Mouse (Mus musculus) heart, embryonic 10.5 days (tissue): ENCODE measurements at regions not wholly inside any gene's neighbourhood (a gene's known extent, or its start where the extent isn't known, plus 50 kb on each side); places are given as distances from the start of the nearest gene placed in this dataset.

Experiments used
- DNase-seq: peaks from one replicate; pipeline ENCODE4 v3.0.0-alpha.2; 2017; ENCODE audit warnings: low spot score
- H3K27ac ChIP-seq: fragments of 300-500 bp; sonication (generic); 2 replicates; pipeline ENCODE4 v1.5.1; 2016; ENCODE audit warnings: mild to moderate bottlenecking
- H3K27me3 ChIP-seq: fragments of 300-500 bp; sonication (generic); 2 replicates; pipeline ENCODE4 v1.6.1; 2016; ENCODE audit warnings: mild to moderate bottlenecking; ENCODE audit not compliant: poor library complexity, insufficient read depth, severe bottlenecking
- H3K36me3 ChIP-seq: fragments of 300-500 bp; sonication (generic); 2 replicates; pipeline ENCODE4 v1.6.1; 2016; ENCODE audit warnings: mild to moderate bottlenecking, moderate library complexity
- H3K4me1 ChIP-seq: fragments of 300-500 bp; sonication (generic); 2 replicates; pipeline ENCODE4 v1.6.1; 2016; ENCODE audit warnings: mild to moderate bottlenecking
- H3K4me3 ChIP-seq: fragments of 300-500 bp; sonication (generic); 2 replicates; pipeline ENCODE4 v1.5.1; 2016; ENCODE audit warnings: mild to moderate bottlenecking, moderate library complexity
- H3K9me3 ChIP-seq: fragments of 300-500 bp; sonication (generic); 2 replicates; pipeline ENCODE4 v1.6.1; 2016; ENCODE audit warnings: mild to moderate bottlenecking, moderate library complexity
- WGBS: fragments of 180-500 bp; shearing (Covaris S2); methylation state at CpG from one replicate; pipeline ENCODE4 v1.1.7; 2016; 5-methylcytosine and 5-hydroxymethylcytosine counted together

DNA sequence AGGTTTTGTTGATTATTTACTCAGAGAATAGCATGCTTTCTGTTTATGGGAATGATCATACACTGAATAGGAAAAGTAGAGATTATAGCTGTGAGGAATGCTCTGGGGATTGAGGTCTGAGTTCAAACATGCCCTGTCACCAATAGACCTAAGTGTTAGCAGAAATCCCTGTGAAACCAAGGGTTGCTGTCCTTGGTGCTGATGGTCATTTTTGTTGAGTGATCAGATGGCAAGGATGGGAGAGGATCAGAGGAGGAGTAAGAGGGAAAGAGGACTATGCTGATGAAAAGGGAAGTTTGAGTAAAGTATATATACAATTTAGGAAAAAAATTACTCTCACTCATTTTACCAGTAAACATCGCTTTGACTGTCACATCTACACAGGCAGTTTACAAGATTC lies 191.5 kb upstream of the Sel1l start:
- Histone ChIP-seq H3K27me3 (no peaks in the 10 kb centered on the region), H3K4me1 (no peaks in the 10 kb centered on the region), H3K36me3 (no peaks in the 10 kb centered on the region), H3K9me3 (no peaks in the 10 kb centered on the region), H3K4me3 (no peak overlapping the region), H3K27ac (no peak overlapping the region)
- 53% methylated on average over 1 of the region's 1 CpGs for WGBS
- no peak for DNase-seq

DNA sequence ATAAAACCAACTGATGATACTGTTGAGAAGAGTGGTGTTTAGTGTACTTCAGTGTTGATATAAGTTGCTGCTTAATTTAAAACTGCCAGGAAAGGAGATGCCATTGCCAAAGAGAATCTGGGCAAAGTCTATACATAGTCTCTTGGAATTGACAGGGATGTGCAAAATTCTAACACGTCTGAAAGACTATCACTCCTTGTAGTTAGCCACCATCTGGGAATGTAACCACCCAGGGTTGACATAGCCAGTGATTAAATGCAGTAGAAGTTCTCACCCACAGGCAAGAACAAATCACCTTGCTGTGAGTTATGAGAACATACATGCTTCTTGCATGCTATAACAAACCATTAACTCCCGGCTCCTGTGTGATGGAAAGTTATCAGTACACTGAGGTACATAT lies 180.2 kb upstream of the Sel1l start:
- Histone ChIP-seq H3K4me3 (no peak overlapping the region), H3K36me3 (no peaks in the 10 kb centered on the region), H3K27me3 (no peaks in the 10 kb centered on the region), H3K9me3 (no peaks in the 10 kb centered on the region), H3K27ac (no peak overlapping the region), H3K4me1 (no peaks in the 10 kb centered on the region)
- WGBS = 69% methylated on average over 2 of the region's 2 CpGs
- no peak for DNase-seq

DNA sequence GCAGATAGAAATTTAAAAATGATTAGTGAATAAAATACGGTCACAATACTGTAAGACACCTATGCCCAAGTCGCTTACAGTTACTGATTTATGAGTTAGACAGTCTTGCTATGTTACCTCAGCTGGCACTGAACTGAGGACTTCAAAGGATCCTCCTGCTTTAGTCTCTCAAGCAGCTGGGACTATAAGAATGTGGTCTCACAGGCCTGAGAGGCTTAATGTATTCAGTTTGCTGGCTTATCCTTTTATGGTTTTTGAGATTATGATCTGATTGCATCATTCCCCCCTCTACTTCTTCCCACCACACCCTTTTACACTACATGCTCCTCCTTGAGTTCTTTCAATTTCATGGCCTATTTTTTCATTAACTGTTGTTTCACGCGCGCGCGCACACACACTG lies 179.4 kb upstream of the Sel1l start:
- no peaks in the 10 kb centered on the region for H3K9me3 ChIP-seq
- WGBS = 95% methylated on average over 7 of the region's 7 CpGs
- H3K27ac ChIP-seq = no peak overlapping the region
- no peaks in the 10 kb centered on the region for H3K27me3 ChIP-seq
- H3K36me3 ChIP-seq = no peaks in the 10 kb centered on the region
- H3K4me3 ChIP-seq = no peak overlapping the region
- H3K4me1 ChIP-seq = no peaks in the 10 kb centered on the region
- no peak for DNase-seq

DNA sequence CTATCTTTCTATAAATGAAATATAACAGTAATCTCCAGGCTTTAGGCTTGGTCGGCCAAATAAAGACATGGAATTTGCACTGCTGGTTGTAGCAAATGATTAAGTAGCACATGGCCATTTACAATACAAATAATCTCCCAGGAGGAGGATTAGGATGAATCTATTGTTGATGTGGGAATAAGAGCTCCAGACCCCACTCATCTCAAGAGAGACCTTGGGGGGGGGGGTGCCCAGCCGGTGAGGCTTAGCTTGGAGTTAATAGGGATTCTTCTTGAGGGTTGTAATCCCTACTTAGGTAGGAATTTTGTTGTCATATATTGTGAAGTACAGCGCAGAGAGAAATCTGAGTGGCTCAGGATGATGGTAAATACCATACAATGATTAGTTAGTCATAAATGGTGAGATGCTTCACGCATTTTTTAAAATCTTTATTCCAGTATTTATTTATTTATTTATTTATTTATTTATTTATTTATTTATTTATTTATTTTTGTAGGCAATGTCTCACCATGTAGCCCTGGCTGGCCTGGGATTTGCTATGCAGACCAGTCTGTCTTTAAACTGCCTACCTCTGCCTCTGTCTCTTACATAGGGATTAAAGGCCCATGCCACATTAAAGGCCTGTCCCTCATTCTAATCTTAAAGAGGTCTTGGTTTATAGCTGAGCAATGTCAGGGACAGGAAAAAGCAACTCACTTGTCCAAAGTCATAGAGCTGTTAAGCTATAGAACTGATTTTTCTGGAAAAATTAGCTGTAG lies 175.7 kb upstream of the Sel1l start:
- Histone ChIP-seq H3K4me3 (no peak overlapping the region), H3K27me3 (no peaks in the 10 kb centered on the region), H3K27ac (no peak overlapping the region), H3K4me1 (no peaks in the 10 kb centered on the region), H3K9me3 (no peaks in the 10 kb centered on the region), H3K36me3 (no peaks in the 10 kb centered on the region)
- DNase-seq = no peak
- WGBS = 85% methylated on average over 4 of the region's 4 CpGs

DNA sequence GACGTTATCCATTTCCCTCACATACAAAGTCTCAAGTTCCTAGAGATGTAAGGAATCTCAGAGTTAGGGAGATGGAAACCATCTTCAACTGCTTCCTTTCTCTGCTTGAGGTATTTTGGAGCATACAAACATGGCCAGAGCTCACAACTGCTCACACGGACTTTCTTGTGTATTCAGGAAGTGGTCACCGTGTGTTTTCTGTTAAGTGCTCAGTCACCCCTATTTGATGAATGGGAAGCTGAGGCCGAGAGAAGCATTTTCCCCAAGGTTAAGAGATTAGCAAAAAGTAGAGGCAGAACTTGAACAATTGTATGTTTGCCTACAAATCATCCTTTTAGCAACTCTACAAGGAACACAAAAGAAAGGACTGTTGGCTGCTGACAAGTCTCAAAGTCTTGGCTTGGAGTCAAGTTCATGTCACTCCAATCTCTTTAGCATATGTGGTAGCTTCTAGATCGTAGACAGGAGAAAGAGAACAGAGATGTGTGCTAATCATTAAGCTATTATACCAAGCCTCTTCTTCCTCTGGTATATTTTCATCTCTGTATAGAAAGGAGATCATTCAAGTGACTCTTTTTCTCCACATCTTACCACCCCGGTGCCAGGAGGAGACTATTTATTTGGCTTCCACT lies 170.8 kb upstream of the Sel1l start:
- WGBS = 61% methylated on average over 6 of the region's 6 CpGs
- no peaks in the 10 kb centered on the region for H3K4me1 ChIP-seq
- no peak overlapping the region for H3K4me3 ChIP-seq
- no peaks in the 10 kb centered on the region for H3K9me3 ChIP-seq
- H3K27me3 ChIP-seq = no peaks in the 10 kb centered on the region
- DNase-seq = no peak
- H3K36me3 ChIP-seq = no peaks in the 10 kb centered on the region
- no peak overlapping the region for H3K27ac ChIP-seq

DNA sequence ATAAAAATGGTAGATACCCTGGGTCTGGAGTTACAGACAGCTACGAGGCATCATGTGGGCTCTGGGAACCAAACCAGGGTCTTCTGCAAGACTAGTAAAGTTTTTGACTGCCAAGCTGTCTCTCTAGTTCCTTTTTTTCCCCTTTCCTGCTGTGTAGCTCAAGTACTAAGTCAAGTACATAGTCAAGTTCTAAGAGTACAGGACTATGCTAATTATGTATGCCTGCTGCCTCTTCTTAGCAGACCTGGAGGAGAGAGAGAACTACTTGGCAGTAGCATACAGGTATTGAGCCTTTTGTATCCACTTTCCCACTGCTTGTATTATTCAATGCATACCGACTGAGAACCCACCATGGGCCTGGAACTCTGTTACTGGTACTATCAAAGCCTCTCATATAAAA lies 166.4 kb upstream of the Sel1l start:
- H3K9me3 ChIP-seq = no peaks in the 10 kb centered on the region
- H3K4me3 ChIP-seq = no peak overlapping the region
- H3K36me3 ChIP-seq = no peaks in the 10 kb centered on the region
- no peak for DNase-seq
- 75% methylated on average over 2 of the region's 2 CpGs for WGBS
- H3K4me1 ChIP-seq = no peaks in the 10 kb centered on the region
- no peak overlapping the region for H3K27ac ChIP-seq
- H3K27me3 ChIP-seq = no peaks in the 10 kb centered on the region

DNA sequence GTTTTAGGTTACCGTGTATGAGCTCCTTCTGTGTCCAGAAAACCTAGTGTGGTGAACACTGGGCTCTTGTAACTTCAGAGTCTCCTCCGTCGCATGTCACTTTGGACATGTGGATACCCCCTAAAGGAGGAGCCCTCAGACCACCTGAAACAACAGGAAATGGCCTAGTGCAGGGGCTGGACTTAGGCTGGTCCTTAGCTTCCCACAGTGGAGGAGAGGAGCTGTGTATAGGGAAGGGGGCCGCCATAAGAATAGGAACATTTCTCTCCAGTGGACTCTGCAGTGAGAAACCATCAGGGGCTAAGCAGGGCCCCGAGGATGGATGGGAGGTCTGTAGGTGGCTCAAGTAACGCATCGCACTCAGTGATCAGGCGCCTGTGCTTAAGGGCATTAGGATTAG lies 165.0 kb upstream of the Sel1l start:
- Histone ChIP-seq H3K36me3 (no peaks in the 10 kb centered on the region), H3K27ac (no peak overlapping the region), H3K4me1 (no peaks in the 10 kb centered on the region), H3K9me3 (no peaks in the 10 kb centered on the region), H3K27me3 (no peaks in the 10 kb centered on the region), H3K4me3 (no peak overlapping the region)
- no peak for DNase-seq
- 69% methylated on average over 8 of the region's 8 CpGs for WGBS

DNA sequence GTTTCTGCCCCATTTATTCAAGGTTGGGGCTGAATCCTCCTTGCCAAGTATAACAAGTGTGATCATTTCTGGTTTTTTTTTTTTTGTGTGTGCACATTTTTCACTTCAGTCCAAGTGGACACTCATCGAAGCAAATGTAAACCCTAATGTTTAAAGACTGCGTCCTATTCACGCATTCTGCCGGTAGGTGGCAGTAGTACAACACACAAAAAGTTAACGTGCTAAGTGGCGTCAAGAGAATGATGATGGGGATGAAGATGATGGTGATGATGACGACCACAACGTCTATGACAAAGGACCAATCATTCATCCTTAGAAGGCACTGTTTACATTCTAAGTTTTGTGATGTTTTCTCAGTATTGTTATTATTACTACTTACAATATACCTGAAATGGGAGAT lies 164.3 kb upstream of the Sel1l start:
- 15% methylated on average over 8 of the region's 8 CpGs for WGBS
- DNase-seq = no peak

DNA sequence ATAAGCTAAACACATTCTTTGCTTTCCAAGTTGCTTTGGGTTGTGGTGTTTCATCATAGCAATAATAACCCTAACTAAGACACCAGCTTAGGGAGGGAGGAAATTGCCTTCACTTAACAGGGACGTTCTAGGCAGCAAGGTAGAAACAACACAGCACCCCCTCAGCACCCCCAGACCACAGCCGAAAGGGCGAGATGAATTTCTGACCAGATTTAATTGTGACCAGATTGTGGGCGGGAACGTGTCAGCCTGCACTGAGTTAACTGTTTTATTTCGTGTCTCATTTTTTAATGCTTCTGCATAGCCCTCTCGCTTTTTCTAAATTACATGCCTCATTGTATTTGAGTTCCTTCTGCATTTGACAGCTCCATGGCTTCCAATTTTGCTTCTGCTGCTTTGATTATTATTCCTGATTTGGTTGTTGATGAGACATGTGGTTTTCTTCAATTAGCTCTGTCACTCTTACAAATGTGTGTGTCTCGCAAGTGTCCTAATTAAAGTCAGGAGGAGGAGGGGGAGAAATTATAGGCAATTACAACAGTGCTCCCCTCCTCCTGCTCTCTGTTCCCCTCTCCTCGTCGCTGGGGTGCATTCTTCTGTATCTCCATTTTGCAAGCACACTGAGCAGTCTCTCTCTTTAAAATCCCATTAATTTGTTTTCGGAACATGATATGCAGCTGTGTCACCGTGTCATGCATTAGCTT lies 155.6 kb upstream of the Sel1l start:
- Histone ChIP-seq H3K27me3 (no peaks in the 10 kb centered on the region), H3K27ac (no peak overlapping the region), H3K36me3 (no peaks in the 10 kb centered on the region), H3K4me3 (no peak overlapping the region), H3K4me1 (no peaks in the 10 kb centered on the region), H3K9me3 (no peaks in the 10 kb centered on the region)
- WGBS = 74% methylated on average over 12 of the region's 12 CpGs
- DNase-seq = no peak

More for the DNA sequence above, 164.3 kb upstream of the Sel1l start:
- no peak overlapping the region for H3K27ac ChIP-seq
- H3K27me3 ChIP-seq = no peaks in the 10 kb centered on the region
- H3K9me3 ChIP-seq = no peaks in the 10 kb centered on the region
- H3K36me3 ChIP-seq = no peaks in the 10 kb centered on the region
- no peaks in the 10 kb centered on the region for H3K4me1 ChIP-seq
- H3K4me3 ChIP-seq = no peak overlapping the region

DNA sequence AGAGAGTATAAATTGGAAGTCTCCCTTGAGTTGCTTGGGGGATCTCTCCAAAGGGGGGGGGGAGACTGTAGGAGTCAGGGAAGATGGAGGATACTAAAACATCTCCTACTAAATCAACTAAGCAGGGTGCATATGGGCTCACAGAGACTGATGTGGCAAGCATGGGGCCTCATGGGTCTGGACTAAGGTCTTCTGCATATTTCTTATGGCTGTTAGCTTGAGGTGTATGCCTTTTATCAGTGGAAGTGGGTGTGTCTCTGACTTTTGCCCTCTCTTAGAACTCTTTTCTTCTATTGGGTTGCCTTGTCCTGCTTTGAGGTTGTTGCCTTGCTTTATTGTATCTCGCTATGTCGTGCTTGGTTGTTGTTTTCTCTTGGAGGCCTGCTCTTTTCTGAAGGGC lies 150.1 kb upstream of the Sel1l start:
- no peaks in the 10 kb centered on the region for H3K4me1 ChIP-seq
- H3K4me3 ChIP-seq = no peak overlapping the region
- H3K9me3 ChIP-seq = no peaks in the 10 kb centered on the region
- H3K27ac ChIP-seq = no peak overlapping the region
- no peak for DNase-seq
- 86% methylated on average over 2 of the region's 2 CpGs for WGBS
- no peaks in the 10 kb centered on the region for H3K36me3 ChIP-seq
- no peaks in the 10 kb centered on the region for H3K27me3 ChIP-seq

DNA sequence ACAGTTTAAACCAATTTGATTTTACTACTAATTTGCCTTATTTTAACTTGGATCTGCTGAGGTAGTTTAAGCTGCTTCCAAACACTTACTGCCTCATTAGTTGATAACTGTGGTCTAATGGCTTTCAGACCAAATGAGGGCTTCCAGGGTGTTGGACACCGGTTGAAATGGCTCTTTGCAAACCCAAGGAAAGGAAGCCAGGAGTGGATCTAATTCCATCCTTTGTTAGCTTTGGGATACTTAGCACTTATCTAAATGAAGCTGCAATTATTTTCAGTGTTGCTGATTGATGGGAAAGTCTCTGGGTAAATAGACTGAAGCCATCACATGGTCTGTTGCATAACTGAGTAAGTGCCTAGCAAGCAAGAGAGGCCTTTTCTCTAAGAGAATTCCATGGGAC lies 148.4 kb upstream of the Sel1l start:
- H3K9me3 ChIP-seq = no peaks in the 10 kb centered on the region
- H3K4me1 ChIP-seq = no peaks in the 10 kb centered on the region
- WGBS = 73% methylated on average over 1 of the region's 1 CpGs
- H3K27me3 ChIP-seq = no peaks in the 10 kb centered on the region
- H3K36me3 ChIP-seq = no peaks in the 10 kb centered on the region
- H3K4me3 ChIP-seq = no peak overlapping the region
- DNase-seq = no peak
- no peak overlapping the region for H3K27ac ChIP-seq

DNA sequence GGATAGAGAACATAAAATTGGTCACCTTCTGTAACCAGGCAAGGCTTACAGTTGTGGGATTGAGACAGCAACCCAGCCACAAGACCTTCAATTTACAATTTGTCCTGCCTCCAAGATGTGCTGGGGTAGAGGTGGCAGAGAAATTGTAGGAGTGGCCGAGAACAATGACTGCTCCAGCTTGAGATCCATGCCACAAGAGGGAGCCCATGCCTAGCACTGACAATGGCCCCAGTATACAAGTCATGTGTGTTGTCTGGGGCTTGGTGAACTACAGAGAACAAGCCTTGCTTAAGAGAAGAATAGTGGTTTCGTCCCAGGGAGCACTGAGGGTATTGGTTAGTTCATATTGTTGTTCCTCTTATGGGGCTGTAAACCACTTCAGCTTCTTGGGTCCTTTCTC lies 146.6 kb upstream of the Sel1l start:
- H3K27ac ChIP-seq = no peak overlapping the region
- no peaks in the 10 kb centered on the region for H3K9me3 ChIP-seq
- H3K4me1 ChIP-seq = no peaks in the 10 kb centered on the region
- DNase-seq = no peak
- no peaks in the 10 kb centered on the region for H3K27me3 ChIP-seq
- no peak overlapping the region for H3K4me3 ChIP-seq
- 69% methylated on average over 2 of the region's 2 CpGs for WGBS
- no peaks in the 10 kb centered on the region for H3K36me3 ChIP-seq

DNA sequence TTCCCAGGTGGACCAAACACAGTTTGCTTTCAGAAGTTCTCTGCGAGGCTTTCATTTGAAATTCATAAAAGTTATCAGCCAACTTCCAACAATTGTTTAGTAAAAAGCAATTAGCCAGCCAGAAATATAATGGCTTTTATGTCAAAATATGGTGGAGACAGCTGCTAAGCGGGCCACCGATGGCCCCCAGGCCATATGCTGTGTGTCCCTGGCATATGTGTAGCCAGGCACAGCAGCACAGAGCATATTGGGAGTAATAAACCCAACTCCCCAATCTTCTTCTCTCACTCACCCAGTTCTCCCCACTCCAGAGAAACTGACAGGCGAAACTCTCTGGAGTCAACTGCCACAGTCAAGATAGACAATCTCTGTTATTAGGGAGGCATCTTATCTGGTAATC lies 137.5 kb upstream of the Sel1l start:
- H3K4me1 ChIP-seq = no peaks in the 10 kb centered on the region
- no peaks in the 10 kb centered on the region for H3K9me3 ChIP-seq
- H3K4me3 ChIP-seq = no peak overlapping the region
- no peaks in the 10 kb centered on the region for H3K27me3 ChIP-seq
- 84% methylated on average over 4 of the region's 4 CpGs for WGBS
- H3K36me3 ChIP-seq = no peaks in the 10 kb centered on the region
- no peak overlapping the region for H3K27ac ChIP-seq
- DNase-seq = no peak
